Mouse (Mus musculus): ENCODE data around the gene BC049352.

- no peak for TF ChIP-seq MAFK (IDR thresholded peaks at IDR 0.05; ENCODE audit: insufficient read depth, low read depth, low read length)
- TF ChIP-seq CHD2 (IDR thresholded peaks at IDR 0.05; ENCODE audit: low read depth, low read length), result no peak
- TF ChIP-seq HCFC1 (IDR thresholded peaks at IDR 0.05; ENCODE audit: borderline replicate concordance, insufficient read depth, low read length), result no peak
- TF ChIP-seq ZNF384 (IDR thresholded peaks at IDR 0.05; ENCODE audit: low read depth, low read length), result no peak
- TF ChIP-seq ZC3H11A (IDR thresholded peaks at IDR 0.05; ENCODE audit: borderline replicate concordance, low read depth, low read length), result no peak
Observed at GRCm38 (mm10) chr9:45170150-45170549, 11.7 kb upstream of the BC049352 start.

All from ES-E14 (cell line).